22 mouse cellular contexts compared by ENCODE assay signal in the genomic region with DNA sequence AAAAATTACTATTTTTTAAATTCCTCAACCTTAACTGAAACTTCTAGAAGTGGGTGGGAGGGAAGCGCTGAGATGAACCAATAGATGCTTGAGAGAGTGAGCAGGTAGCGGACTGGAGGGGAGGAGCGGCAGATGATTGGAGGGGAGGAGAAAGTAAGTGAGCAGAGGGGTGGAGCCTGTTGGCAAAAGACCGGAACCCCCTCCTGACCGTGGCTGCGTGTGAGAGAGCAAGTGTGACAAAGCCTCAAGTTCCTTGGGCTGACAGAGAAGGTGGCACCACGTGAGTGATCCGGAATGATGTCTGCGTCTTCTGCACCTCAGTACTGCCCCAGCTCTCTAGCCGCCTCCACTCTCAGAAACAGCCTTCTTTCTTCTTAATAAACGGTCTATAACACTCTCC. TPM values are rescaled to one million over a fixed set of nuclear protein-coding genes. Genes with fewer than 3 reads are reported as not detected.
DNase-seq lines count a peak whose midpoint lies in the region; ATAC-seq and TF ChIP-seq lines count a peak whose summit lies in the region.
"Had no signal": no experiment of that assay in that cellular context is flagged by ENCODE, and none has a peak within 500 bp of the region (broad histone marks: within the 10 kb centered on the region; RNA-seq: fewer than 3 reads in every experiment).

No protein-coding gene starts in this region.

- H3K27me3 ChIP-seq in liver, embryonic 13.5 days, result no peaks in the 10 kb centered on the region
- no peaks in the 10 kb centered on the region for H3K27me3 ChIP-seq in liver, postnatal 0 days (ENCODE audit: insufficient read depth, low read length)
- H3K27me3 ChIP-seq in ES-Bruce4 (ENCODE audit: control insufficient read depth, insufficient read depth, low read length, poor library complexity, severe bottlenecking), result no peaks in the 10 kb centered on the region
- no peaks in the 10 kb centered on the region for H3K27me3 ChIP-seq in kidney, embryonic 16.5 days (ENCODE audit: insufficient read depth, low read length)
- H3K27me3 ChIP-seq in hindbrain, embryonic 14.5 days (ENCODE audit: control insufficient read depth, insufficient read depth, low read length), result no peaks in the 10 kb centered on the region
- H3K27me3 ChIP-seq: embryonic facial prominence, embryonic 15.5 days; heart, embryonic 12.5 days had no signal

- TF ChIP-seq CTCF in liver, postnatal 0 days (IDR thresholded peaks at IDR 0.05; ENCODE audit: low read depth), result no peak
- no peak for TF ChIP-seq CTCF in ES-Bruce4 (IDR thresholded peaks at IDR 0.05; ENCODE audit: low read depth, low read length)

- no peak for TF ChIP-seq EP300 in liver, postnatal 0 days (IDR thresholded peaks at IDR 0.05; ENCODE audit: low read depth)
- no peak for TF ChIP-seq EP300 in ES-Bruce4 (IDR thresholded peaks at IDR 0.05; ENCODE audit: insufficient read depth, low read depth, low read length)

- H3K9me3 ChIP-seq in liver, embryonic 13.5 days (replicated peaks), result no peaks in the 10 kb centered on the region
- no peaks in the 10 kb centered on the region for H3K9me3 ChIP-seq in liver, postnatal 0 days (ENCODE audit: low read length)
- no peaks in the 10 kb centered on the region for H3K9me3 ChIP-seq in ES-Bruce4 (replicated peaks; ENCODE audit: control insufficient read depth, insufficient read depth, low read length, poor library complexity, severe bottlenecking)
- H3K9me3 ChIP-seq in kidney, embryonic 16.5 days (ENCODE audit: low read length), result no peaks in the 10 kb centered on the region; the same call in 1 of the 2 replicates
- no peaks in the 10 kb centered on the region for H3K9me3 ChIP-seq in hindbrain, embryonic 14.5 days (ENCODE audit: control insufficient read depth, low read length)
- H3K9me3 ChIP-seq: embryonic facial prominence, embryonic 15.5 days; forebrain, embryonic 10.5 days; heart, embryonic 12.5 days; hindbrain, embryonic 10.5 days had no signal

- 70% methylated on average over 11 of the region's 11 CpGs for WGBS in liver, embryonic 13.5 days (ENCODE audit: insufficient replicate concordance)
- WGBS in liver, postnatal 0 days (ENCODE audit: insufficient replicate concordance), result 75% methylated on average over 11 of the region's 11 CpGs
- 85% methylated on average over 11 of the region's 11 CpGs for WGBS in kidney, embryonic 16.5 days
- WGBS in hindbrain, embryonic 14.5 days, result 77% methylated on average over 11 of the region's 11 CpGs

- ATAC-seq in liver, embryonic 13.5 days (ENCODE audit: low read depth), result no peak
- ATAC-seq in liver, postnatal 0 days, result no peak
- ATAC-seq in kidney, embryonic 16.5 days (ENCODE audit: low FRiP score, low TSS enrichment), result no peak
- ATAC-seq in hindbrain, embryonic 14.5 days (ENCODE audit: low FRiP score), result no peak
- ATAC-seq: forebrain, embryonic 14.5 days; hindbrain, embryonic 16.5 days; inflammation-experienced regulatory T-cells, adult 6 months had no signal

- no peak overlapping the region for H3K4me3 ChIP-seq in liver, embryonic 13.5 days (replicated peaks)
- H3K4me3 ChIP-seq in liver, postnatal 0 days (ENCODE audit: low read depth, low read length), result no peak overlapping the region
- peak overlapping the region; percentile 77 for H3K4me3 ChIP-seq in ES-Bruce4 (ENCODE audit: low read depth, low read length)
- H3K4me3 ChIP-seq in kidney, embryonic 16.5 days (ENCODE audit: low read length), result no peak overlapping the region
- H3K4me3 ChIP-seq in hindbrain, embryonic 14.5 days (replicated peaks; ENCODE audit: low read length), result no peak overlapping the region
- H3K4me3 ChIP-seq: embryonic facial prominence, embryonic 15.5 days; erythroblast, embryonic 14.5 days; forebrain, embryonic 10.5 days; gastrocnemius, adult 2 months; heart, embryonic 12.5 days; hindbrain, embryonic 10.5 days had no signal

- H3K36me3 ChIP-seq in liver, embryonic 13.5 days, result no peaks in the 10 kb centered on the region
- H3K36me3 ChIP-seq in liver, postnatal 0 days (replicated peaks; ENCODE audit: insufficient read depth, low read length), result no peaks in the 10 kb centered on the region
- H3K36me3 ChIP-seq in ES-Bruce4 (ENCODE audit: control insufficient read depth, insufficient read depth, low read length, poor library complexity, severe bottlenecking), result no peaks in the 10 kb centered on the region
- no peaks in the 10 kb centered on the region; the same call in 1 of the 2 replicates for H3K36me3 ChIP-seq in kidney, embryonic 16.5 days (ENCODE audit: insufficient read depth, low read length)
- peaks cover 91% of the 10 kb centered on the region for H3K36me3 ChIP-seq in hindbrain, embryonic 14.5 days (replicated peaks; ENCODE audit: control insufficient read depth, insufficient read depth)

- TF ChIP-seq POLR2A in ES-Bruce4 (IDR thresholded peaks at IDR 0.05; ENCODE audit: insufficient read depth, low read length), result peak; percentile 53

- no peak overlapping the region for H3K27ac ChIP-seq in liver, embryonic 13.5 days
- no peak overlapping the region for H3K27ac ChIP-seq in liver, postnatal 0 days (ENCODE audit: low read depth)
- 0 out of 2 replicates have a peak overlapping the region, but pooled peaks have one; percentile 12 for H3K27ac ChIP-seq in ES-Bruce4 (ENCODE audit: insufficient read depth, low read length)
- H3K27ac ChIP-seq in kidney, embryonic 16.5 days (ENCODE audit: low read length), result no peak overlapping the region
- no peak overlapping the region for H3K27ac ChIP-seq in hindbrain, embryonic 14.5 days
- H3K27ac ChIP-seq: embryonic facial prominence, embryonic 15.5 days; forebrain, embryonic 10.5 days; gastrocnemius, adult 2 months; hindbrain, embryonic 10.5 days had no signal

- H3K4me2 ChIP-seq in liver, embryonic 13.5 days, result 0 out of 2 replicates have a peak overlapping the region, but pooled peaks have one; percentile 1
- H3K4me2 ChIP-seq in liver, postnatal 0 days (ENCODE audit: low read depth, low read length), result no peak overlapping the region
- no peak overlapping the region for H3K4me2 ChIP-seq in kidney, embryonic 16.5 days (replicated peaks; ENCODE audit: low read depth, low read length)
- no peak overlapping the region for H3K4me2 ChIP-seq in hindbrain, embryonic 14.5 days (replicated peaks)
- H3K4me2 ChIP-seq: embryonic facial prominence, embryonic 15.5 days; heart, embryonic 12.5 days had no signal

- H3K9ac ChIP-seq in liver, embryonic 13.5 days, result no peak overlapping the region
- no peak overlapping the region for H3K9ac ChIP-seq in liver, postnatal 0 days (replicated peaks)
- H3K9ac ChIP-seq in ES-Bruce4 (ENCODE audit: low read depth, poor library complexity, severe bottlenecking), result peak overlapping the region; percentile 74
- H3K9ac ChIP-seq in kidney, embryonic 16.5 days (replicated peaks; ENCODE audit: low read length), result no peak overlapping the region
- H3K9ac ChIP-seq in hindbrain, embryonic 14.5 days, result no peak overlapping the region
- H3K9ac ChIP-seq: embryonic facial prominence, embryonic 15.5 days; heart, embryonic 12.5 days had no signal

- DNase-seq in liver, embryonic 13.5 days, result no peak
- DNase-seq in liver, postnatal 0 days, result no peak
- DNase-seq in MEL-GATA-1-ER (ENCODE audit: extremely low read depth, low read depth), result peak; percentile 82
- DNase-seq in testis, postnatal 14 days (ENCODE audit: low spot score), result peak; percentile 51
- DNase-seq in hindbrain, embryonic 14.5 days (ENCODE audit: low spot score), result no peak
- DNase-seq: adrenal gland, adult 8-10 months; adrenal gland, postnatal 36 days; cerebellum, adult 2 months; cerebellum, postnatal 14 days; embryo, embryonic 11 days; gastrocnemius, adult 2 months; gastrocnemius, postnatal 25 days had no signal

- H3K4me1 ChIP-seq in liver, embryonic 13.5 days (replicated peaks), result peaks cover 13% of the 10 kb centered on the region
- no peaks in the 10 kb centered on the region for H3K4me1 ChIP-seq in liver, postnatal 0 days (ENCODE audit: insufficient read depth)
- peaks cover 3% of the 10 kb centered on the region for H3K4me1 ChIP-seq in ES-Bruce4 (ENCODE audit: control insufficient read depth, insufficient read depth, low read length)
- H3K4me1 ChIP-seq in kidney, embryonic 16.5 days (ENCODE audit: insufficient read depth, low read length), result 0 out of 2 replicates have a peak, but pooled peaks cover 6% of the 10 kb centered on the region
- no peaks in the 10 kb centered on the region for H3K4me1 ChIP-seq in hindbrain, embryonic 14.5 days (replicated peaks; ENCODE audit: control insufficient read depth, insufficient read depth, low read length)
- H3K4me1 ChIP-seq: embryonic facial prominence, embryonic 15.5 days; forebrain, embryonic 10.5 days; heart, embryonic 12.5 days; hindbrain, embryonic 10.5 days had no signal

RNA-seq across cellular contexts. Expression of a gene that starts 12.2 kb away (rescaled TPM):
- 0.22 and 0.40 TPM in 2 replicates for polyA plus RNA-seq in liver, embryonic 13.5 days (2015; fragmentation: Nextera tagmentation; extraction: Ambion mirVana)
- 0.15 and 0.25 TPM in 2 replicates for polyA plus RNA-seq in liver, postnatal 0 days (2015; fragmentation: Nextera tagmentation; extraction: Ambion mirVana)
- polyA plus RNA-seq in ES-Bruce4 (2011; ENCODE audit: insufficient read depth, insufficient read length, low read depth, missing spikeins), result 23.5 and 26.8 TPM in 2 replicates
- 2.0 and 2.3 TPM in 2 replicates for polyA plus RNA-seq in kidney, embryonic 16.5 days (2015; fragmentation: Nextera tagmentation; extraction: Ambion mirVana)
- polyA plus RNA-seq in hindbrain, embryonic 14.5 days (2014; fragmentation: Nextera tagmentation; extraction: Ambion mirVana), result 0.80 and 1.4 TPM in 2 replicates
- polyA plus RNA-seq: erythroblast, embryonic 14.5 days; inflammation-experienced regulatory T-cells, adult 6 months had no signal

RNA-seq across cellular contexts. Expression of a gene that starts 41.6 kb away (rescaled TPM):
- polyA plus RNA-seq in liver, embryonic 13.5 days (2015; fragmentation: Nextera tagmentation; extraction: Ambion mirVana), result 0.12 and 0.39 TPM in 2 replicates
- 0.13 and 0.18 TPM in 2 replicates for polyA plus RNA-seq in liver, postnatal 0 days (2015; fragmentation: Nextera tagmentation; extraction: Ambion mirVana)
- polyA plus RNA-seq in ES-Bruce4 (2011; ENCODE audit: insufficient read depth, insufficient read length, low read depth, missing spikeins), result 3.2 and 3.4 TPM in 2 replicates
- 1.1 and 1.4 TPM in 2 replicates for polyA plus RNA-seq in kidney, embryonic 16.5 days (2015; fragmentation: Nextera tagmentation; extraction: Ambion mirVana)
- polyA plus RNA-seq in hindbrain, embryonic 14.5 days (2014; fragmentation: Nextera tagmentation; extraction: Ambion mirVana), result 3.3 and 7.6 TPM in 2 replicates
- polyA plus RNA-seq: erythroblast, embryonic 14.5 days had no signal

RNA-seq across cellular contexts. Expression of a gene that starts 41.9 kb away (rescaled TPM):
- 18.6 and 19.3 TPM in 2 replicates for polyA plus RNA-seq in liver, embryonic 13.5 days (2015; fragmentation: Nextera tagmentation; extraction: Ambion mirVana)
- 8.5 and 8.8 TPM in 2 replicates for polyA plus RNA-seq in liver, postnatal 0 days (2015; fragmentation: Nextera tagmentation; extraction: Ambion mirVana)
- polyA plus RNA-seq in ES-Bruce4 (2011; ENCODE audit: insufficient read depth, insufficient read length, low read depth, missing spikeins), result 22.0 and 28.7 TPM in 2 replicates
- polyA plus RNA-seq in kidney, embryonic 16.5 days (2015; fragmentation: Nextera tagmentation; extraction: Ambion mirVana), result 59.5 and 59.8 TPM in 2 replicates
- polyA plus RNA-seq in hindbrain, embryonic 14.5 days (2014; fragmentation: Nextera tagmentation; extraction: Ambion mirVana), result 85.4 and 85.5 TPM in 2 replicates

RNA-seq across cellular contexts. Expression of a gene that starts 53.5 kb away (rescaled TPM):
- polyA plus RNA-seq in liver, embryonic 13.5 days (2015; fragmentation: Nextera tagmentation; extraction: Ambion mirVana), result 199 and 225 TPM in 2 replicates
- polyA plus RNA-seq in liver, postnatal 0 days (2015; fragmentation: Nextera tagmentation; extraction: Ambion mirVana), result 123 and 126 TPM in 2 replicates
- polyA plus RNA-seq in ES-Bruce4 (2011; ENCODE audit: insufficient read depth, insufficient read length, low read depth, missing spikeins), result 131 and 145 TPM in 2 replicates
- 262 and 263 TPM in 2 replicates for polyA plus RNA-seq in kidney, embryonic 16.5 days (2015; fragmentation: Nextera tagmentation; extraction: Ambion mirVana)
- polyA plus RNA-seq in hindbrain, embryonic 14.5 days (2014; fragmentation: Nextera tagmentation; extraction: Ambion mirVana), result 241 and 244 TPM in 2 replicates

Comparison
In these comparisons a context has a peak if more than half of its experiments do, and no peak if none do; other contexts are left out.
1. DNase-seq: peak in MEL-GATA-1-ER (single experiment) and testis, postnatal 14 days (single experiment); none in liver, embryonic 13.5 days (single experiment), liver, postnatal 0 days (single experiment) and hindbrain, embryonic 14.5 days (single experiment).